Mouse (Mus musculus) hematopoietic stem cell, adult 5-6 weeks (primary cell): ENCODE results near the gene Bmp8a. TPM values are rescaled to one million over a fixed set of nuclear protein-coding genes. Genes with fewer than 3 reads are reported as not detected.
"Not testable (repeated sequence)": the region's sequence is repeated elsewhere in the genome, so short reads cannot be mapped to it uniquely, and the experiment has no call there.

Experiments
- ATAC-seq, 2 experiments: fragments of 125-278 bp in 1 of 2; replicated peaks in 1 of 2; 2 replicates each; pipeline ENCODE4 v1.8.0; 2016 to 2017; ENCODE audit warnings: inconsistent platforms in 2 of 2, mild to moderate bottlenecking in 2 of 2, moderate number of reproducible peaks in 2 of 2, low read depth in 1 of 2, moderate TSS enrichment in 1 of 2; ENCODE audit not compliant: low FRiP score in 2 of 2, poor library complexity in 2 of 2, severe bottlenecking in 2 of 2, insufficient read depth in 1 of 2, low TSS enrichment in 1 of 2
- total RNA-seq: library from RNA; stranded (forward); fragments of 172-1452, 232-1000 nt; gene quantifications from 2 replicates; pipeline ENCODE4 v1.2.3, GENCODE M21; 2017

Bmp8a gene
- total RNA-seq, 1 experiment from 2014 or later: not detected

- ATAC-seq: no peak
Observed at GRCm38 (mm10) chr4:123335796-123336585, 7.1 kb downstream of the Bmp8a start.

DNA sequence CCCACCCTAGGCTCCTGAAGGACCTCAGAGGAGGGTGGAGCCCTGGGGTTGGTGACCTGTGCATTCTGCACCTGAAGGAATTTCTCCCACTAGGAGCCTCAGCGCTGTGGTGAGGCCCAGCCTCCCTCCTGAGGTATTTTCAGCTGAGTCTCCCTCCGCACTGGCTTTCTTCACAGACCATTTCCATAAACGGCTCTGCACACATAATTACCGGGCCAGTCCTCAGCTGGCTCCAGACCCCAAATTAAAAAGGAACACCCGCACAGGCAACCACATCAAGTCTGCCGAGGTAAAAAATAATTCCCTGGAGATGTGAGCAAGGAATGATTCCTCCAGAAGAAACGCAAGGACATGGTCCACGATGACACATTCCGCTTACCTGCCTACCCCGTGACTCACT is 7.8 kb downstream of the Bmp8a start:
- not testable (repeated sequence) for ATAC-seq

DNA sequence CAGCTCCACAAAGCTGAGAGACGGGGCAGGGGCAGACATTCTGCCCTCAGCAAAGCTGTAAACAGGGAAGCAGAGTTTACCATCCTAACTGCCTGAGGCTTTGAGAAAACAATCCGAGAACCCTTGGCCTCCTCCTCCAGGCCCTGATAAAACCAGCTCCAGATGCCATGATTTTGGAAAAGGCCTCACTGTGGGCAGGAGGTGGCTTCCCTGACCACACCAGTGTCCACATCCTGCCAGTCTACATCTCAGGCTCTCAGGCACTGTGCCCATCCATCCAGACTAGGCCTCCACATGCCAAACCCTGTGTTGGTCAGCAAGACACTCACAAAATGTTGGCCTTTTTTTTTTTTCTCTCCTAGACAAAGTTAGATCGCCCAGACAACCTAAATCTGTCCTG is 8.9 kb downstream of the Bmp8a start:
- ATAC-seq: no peak

DNA sequence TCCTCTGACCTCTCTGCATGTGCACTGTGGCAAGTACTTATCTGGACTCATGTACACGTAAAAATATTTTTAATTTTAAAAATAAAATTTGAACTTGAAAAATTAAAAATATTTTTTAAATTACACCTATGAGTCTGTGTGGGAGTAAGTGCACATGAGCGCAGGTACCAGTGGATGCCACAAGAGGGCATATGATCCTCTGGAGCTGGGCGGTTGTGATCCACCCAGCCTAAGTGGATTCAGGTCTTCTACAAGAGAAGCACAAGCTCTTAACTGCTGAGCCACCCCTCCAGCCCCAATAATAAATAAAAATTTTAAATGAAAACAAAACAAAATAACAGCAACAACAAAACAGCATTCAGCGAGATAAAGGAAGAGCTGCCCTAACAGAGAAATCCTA is 9.9 kb downstream of the Bmp8a start:
- no peak for ATAC-seq

- ATAC-seq: not testable (repeated sequence)
Observed at GRCm38 (mm10) chr4:123331961-123332360, 11.1 kb downstream of the Bmp8a start.

DNA sequence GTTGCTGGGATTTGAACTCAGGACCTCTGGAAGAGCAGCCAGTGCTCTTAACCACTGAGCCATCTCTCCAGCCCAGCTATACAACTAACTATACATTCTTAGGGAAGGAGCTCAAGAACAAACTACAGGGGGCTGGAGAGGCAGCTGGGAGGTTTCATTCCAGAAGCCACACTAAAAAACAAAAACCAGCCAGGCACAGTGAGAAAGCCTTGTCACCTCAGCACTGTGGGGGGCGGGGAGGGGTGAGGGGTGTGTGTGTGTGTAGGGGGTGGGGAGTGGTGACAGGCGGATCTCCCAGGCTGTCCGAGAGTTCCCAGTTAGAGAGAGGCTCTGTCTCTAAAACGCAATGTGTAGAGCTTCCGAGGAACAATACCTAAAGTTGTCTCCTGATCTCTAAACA is 11.7 kb downstream of the Bmp8a start:
- no peak for ATAC-seq

- no peak for ATAC-seq
Observed at GRCm38 (mm10) chr4:123328946-123329345, 14.1 kb downstream of the Bmp8a start.

GRCm38 (mm10) chr4:123327630-123328029 is 15.4 kb downstream of the Bmp8a start:
- no peak for ATAC-seq

DNA sequence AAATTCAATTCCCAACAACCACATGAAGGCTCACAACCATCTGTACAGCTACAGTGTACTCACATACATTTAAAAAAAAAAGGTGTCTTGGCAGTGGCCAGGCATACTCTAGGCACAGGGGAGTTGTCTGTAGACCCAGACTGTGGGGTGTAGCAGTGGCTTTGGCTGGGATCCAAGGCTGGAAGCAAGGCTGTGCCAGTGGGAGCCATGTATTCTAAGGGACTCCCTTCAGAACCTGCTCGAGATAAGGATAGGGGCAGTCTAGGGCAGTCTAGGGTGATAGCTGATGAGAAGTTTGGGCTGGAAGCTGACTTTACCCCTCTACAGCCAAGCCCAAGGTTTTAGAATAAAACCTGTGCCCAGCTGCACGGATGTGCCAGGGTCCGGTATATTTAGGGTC is 17.0 kb downstream of the Bmp8a start:
- no peak for ATAC-seq

DNA sequence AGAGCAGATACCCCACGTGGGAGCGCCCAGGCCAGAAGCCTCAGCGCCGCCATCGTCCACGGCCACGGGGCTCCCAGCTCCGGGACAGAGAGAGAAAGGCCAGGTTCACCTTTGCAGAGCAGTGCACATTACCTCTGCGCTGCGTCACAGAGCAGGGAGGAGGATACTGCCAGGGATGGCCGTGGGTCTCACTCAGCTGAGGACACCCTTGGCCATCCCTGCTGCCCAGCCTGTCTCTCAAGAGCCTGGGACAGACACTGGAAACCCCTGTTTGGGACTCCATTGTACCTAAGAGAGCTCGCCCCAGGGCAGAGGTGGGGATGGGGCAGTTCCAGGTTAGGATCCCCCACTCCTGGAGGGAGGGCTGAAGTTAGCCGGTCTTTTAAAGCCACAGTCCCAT is 19.5 kb downstream of the Bmp8a start, which contains the start of gene Oxct2a:
Oxct2a (minus strand) TSS at position 101 of the 400 bp plus-strand sequence.
- ATAC-seq: no peak; a peak in 1 of 4 replicates

DNA sequence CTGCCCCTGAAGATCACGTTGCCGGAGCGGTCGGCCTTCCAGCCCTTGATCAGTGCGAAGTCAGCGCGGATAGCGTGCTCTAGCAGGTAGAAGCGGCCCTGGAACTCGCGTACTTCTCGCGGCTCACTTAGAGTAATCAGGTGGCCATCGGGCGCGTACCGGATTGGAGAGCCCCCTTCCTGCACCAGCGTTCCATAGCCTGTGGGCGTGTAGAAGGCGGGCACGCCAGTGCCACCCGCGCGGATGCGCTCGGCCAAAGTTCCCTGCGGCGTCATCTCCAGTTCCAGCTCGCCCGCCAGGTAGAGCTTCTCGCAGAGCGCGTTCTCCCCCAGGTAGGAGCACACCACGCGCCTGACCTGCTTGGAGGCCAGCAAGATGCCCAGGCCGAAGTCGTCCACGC is 20.1 kb downstream of the Bmp8a start:
- ATAC-seq: peak; percentile 30 to 39; a peak in 2 of 4 replicates

DNA sequence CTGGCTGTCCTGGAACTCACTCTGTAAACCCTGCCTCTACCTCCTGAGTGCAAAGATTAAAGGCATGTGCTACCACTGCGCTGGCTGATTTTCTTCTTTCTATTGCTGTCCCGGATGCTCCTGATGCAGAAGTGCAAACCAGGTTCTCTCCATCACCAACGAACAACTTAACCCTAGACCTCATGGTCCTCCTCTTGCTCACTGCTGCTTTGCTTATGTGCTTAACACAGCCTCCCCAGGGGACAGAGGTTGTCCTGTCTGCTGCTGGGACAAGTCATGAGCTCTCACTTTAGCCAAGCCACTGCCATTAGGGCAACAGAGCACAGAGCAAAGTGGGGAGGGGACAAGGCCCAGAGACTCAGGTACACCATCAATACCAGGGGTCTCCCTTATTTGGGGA is 28.6 kb downstream of the Bmp8a start:
- no peak for ATAC-seq

DNA sequence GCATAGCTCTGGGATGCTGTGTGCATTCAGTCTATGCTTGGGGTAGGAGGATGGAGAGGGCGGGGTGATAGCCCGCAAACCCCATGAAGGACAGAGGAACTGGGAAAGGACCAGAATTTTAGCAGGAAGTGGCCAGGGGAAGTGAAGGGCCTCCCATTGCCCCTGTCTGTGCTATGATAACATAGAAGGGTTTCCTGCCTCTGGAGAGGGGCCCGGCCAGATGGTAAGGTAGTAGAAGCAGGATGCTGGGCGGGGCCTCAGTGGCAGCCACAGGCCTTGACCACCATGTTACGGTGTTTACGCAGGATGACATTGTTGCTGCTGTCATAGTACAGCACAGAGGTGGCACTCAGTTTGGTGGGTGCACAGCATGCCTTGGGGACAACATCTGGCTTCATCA is 30.0 kb downstream of the Bmp8a start:
- peak; percentile 82 to 89 for ATAC-seq

DNA sequence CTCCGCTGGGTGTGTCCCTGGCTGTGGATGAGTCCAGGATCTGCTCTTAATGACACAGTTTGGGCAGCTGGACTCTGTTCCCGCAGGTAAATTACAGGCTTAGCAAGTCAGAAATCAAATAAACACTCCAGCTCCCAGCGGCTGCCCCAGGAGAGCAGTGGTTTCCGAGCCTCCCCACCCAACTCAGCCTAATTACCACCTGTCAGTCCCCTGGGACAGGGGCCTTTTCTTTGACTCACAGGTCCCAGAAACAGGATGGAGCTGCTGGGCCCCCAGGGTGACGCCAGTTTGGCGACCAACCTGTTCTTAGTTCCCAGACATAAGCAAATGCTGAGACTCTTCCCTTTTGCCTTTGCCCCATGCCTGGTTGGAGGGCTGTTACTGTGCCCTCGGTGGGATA is 31.2 kb downstream of the Bmp8a start:
- no peak for ATAC-seq

DNA sequence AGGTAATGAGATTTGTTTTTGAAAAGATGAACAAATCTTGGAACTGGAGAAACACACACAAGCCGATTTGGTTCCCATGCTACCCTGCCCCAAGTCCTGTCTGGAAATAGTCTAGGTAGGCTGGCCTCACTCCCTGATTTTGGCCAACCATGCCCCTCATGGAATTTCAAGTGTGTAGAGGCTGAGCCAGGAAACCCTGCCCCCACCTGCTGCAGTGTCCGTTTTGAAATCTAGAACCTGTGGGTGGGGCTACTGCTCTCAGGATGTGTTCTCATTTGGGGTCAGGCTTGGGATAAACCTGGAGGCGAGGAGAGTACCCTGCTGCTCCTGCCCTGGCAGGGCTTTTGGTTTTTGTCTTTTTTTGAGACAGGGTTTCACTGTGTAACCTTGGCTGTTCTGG is 34.8 kb downstream of the Bmp8a start:
- no peak for ATAC-seq

DNA sequence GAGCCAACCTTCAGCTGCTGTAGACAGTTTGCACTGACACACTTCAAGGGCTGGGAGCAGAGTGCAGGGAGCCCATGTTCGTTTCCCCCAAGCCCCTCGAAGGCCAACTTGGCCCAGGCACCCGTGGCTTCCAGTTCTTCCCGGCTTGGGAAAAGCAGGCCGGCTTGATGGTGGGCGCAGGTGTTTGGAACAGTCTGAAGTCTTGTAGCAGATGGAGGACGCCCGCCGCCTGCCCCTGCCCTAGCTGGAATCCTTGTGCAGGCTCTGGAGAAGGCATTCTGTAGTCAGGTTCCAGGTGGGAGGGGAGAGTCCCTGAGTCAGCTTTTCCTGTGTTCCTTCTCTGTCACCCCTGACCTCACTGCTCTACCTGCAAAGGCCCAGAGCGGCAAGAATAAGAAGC is 36.1 kb downstream of the Bmp8a start:
- no peak for ATAC-seq

DNA sequence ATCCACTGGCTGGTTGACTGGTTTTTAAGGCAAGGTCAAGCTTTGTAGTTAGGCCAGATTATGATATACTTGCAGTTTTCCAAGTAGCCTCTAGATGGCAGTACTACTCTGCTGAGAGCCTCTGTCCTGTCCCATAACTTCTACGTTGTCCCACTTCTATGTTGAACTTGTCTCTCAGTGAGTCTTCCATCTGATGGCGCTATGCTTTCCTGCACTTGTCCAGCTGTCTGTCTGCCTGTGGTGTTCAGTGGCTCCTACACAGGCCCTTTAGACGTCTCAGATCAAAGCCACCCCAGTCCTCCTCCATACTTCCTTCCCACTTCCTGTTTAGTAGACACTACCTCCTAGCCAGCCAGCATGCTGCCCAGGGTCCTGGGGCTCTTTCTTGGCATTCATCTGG is 37.3 kb downstream of the Bmp8a start:
- ATAC-seq: peak; percentile 67 to 78

GRCm38 (mm10) chr4:123298980-123299670 is 43.9 kb downstream of the Bmp8a start:
- no peak for ATAC-seq

DNA sequence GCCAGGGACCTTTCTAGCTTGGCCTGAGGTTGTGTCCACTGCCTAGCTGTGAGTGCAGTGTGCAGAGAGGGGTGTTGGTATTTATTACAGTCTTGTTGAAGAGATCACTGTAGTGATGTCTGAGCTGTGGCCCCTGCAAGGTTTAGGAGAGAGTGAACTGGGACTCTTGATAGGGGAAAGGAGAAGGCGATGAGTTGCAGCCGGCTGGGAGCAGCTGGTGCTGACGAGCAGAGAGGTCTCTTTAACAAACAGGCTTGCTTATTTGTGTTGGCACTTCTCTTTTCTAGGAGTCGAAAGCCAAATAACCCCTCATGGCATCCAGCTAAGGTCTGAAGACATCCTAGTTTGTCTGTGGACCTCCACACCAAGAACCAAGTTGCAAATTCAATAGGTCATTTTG is 44.8 kb downstream of the Bmp8a start:
- no peak for ATAC-seq
